Mouse (Mus musculus): ENCODE results near the gene Chka.

Gene Chka

GRCm38 (mm10) chr19:3851502-3851962 lies at the start of gene Chka:
Gene Chka (plus strand): TSS chr19:3851773.
- in situ Hi-C loops (cut with MboI, MseI), result no loop called here

GRCm38 (mm10) chr19:3805526-3805925 lies 46.0 kb upstream of the Chka start:
- in situ Hi-C loops (cut with MboI, MseI), result no loop called here

- in situ Hi-C loops (cut with MboI, MseI), result no loop called here
These were observed 40.9 kb upstream of the Chka start for GRCm38 (mm10) chr19:3810536-3811233.

- in situ Hi-C loops (cut with MboI, MseI), result no loop called here
These were observed 37.1 kb upstream of the Chka start for GRCm38 (mm10) chr19:3814461-3814860.

- in situ Hi-C loops (cut with MboI, MseI), result no loop called here
These were observed 35.7 kb upstream of the Chka start for GRCm38 (mm10) chr19:3815824-3816223.

GRCm38 (mm10) chr19:3819080-3819479 lies 32.5 kb upstream of the Chka start:
- in situ Hi-C loops (cut with MboI, MseI), result no loop called here

GRCm38 (mm10) chr19:3819899-3820444 lies 31.6 kb upstream of the Chka start:
- in situ Hi-C loops (cut with MboI, MseI), result no loop called here

- in situ Hi-C loops (cut with MboI, MseI), result no loop called here
These were observed 26.5 kb upstream of the Chka start for GRCm38 (mm10) chr19:3825044-3825443.

GRCm38 (mm10) chr19:3829863-3830262 lies 21.7 kb upstream of the Chka start:
- in situ Hi-C loops (cut with MboI, MseI), result no loop called here

- in situ Hi-C loops (cut with MboI, MseI), result no loop called here
These were observed 19.9 kb upstream of the Chka start for GRCm38 (mm10) chr19:3831716-3832115.

- in situ Hi-C loops (cut with MboI, MseI), result no loop called here
These were observed 18.7 kb upstream of the Chka start for GRCm38 (mm10) chr19:3832851-3833353.

GRCm38 (mm10) chr19:3834301-3834700 lies 17.3 kb upstream of the Chka start:
- in situ Hi-C loops (cut with MboI, MseI), result no loop called here

- in situ Hi-C loops (cut with MboI, MseI), result no loop called here
These were observed 14.8 kb upstream of the Chka start for GRCm38 (mm10) chr19:3836791-3837190.

- in situ Hi-C loops (cut with MboI, MseI), result no loop called here
These were observed 12.6 kb upstream of the Chka start for GRCm38 (mm10) chr19:3838931-3839330.

GRCm38 (mm10) chr19:3839686-3840085 lies 11.9 kb upstream of the Chka start:
- in situ Hi-C loops (cut with MboI, MseI), result no loop called here

- in situ Hi-C loops (cut with MboI, MseI), result no loop called here
These were observed 11.3 kb upstream of the Chka start for GRCm38 (mm10) chr19:3840214-3840651.

- in situ Hi-C loops (cut with MboI, MseI), result no loop called here
These were observed 10.9 kb upstream of the Chka start for GRCm38 (mm10) chr19:3840685-3841084.

GRCm38 (mm10) chr19:3842359-3843148 lies 9.0 kb upstream of the Chka start:
- in situ Hi-C loops (cut with MboI, MseI), result no loop called here

GRCm38 (mm10) chr19:3843629-3844028 lies 7.9 kb upstream of the Chka start:
- in situ Hi-C loops (cut with MboI, MseI), result no loop called here

GRCm38 (mm10) chr19:3844836-3845235 lies 6.7 kb upstream of the Chka start:
- in situ Hi-C loops (cut with MboI, MseI), result no loop called here

GRCm38 (mm10) chr19:3845339-3845738 lies 6.2 kb upstream of the Chka start:
- in situ Hi-C loops (cut with MboI, MseI), result no loop called here

- in situ Hi-C loops (cut with MboI, MseI), result no loop called here
These were observed 5.7 kb upstream of the Chka start for GRCm38 (mm10) chr19:3845803-3846406.

Measured in T-helper 17 cell (primary cell).